ENCODE assay signal across 25 mouse cellular contexts in genomic region chr2:31891219-31891618, GRCm38 (mm10). TPM values are rescaled to one million over a fixed set of nuclear protein-coding genes. Genes with fewer than 3 reads are reported as not detected.
DNase-seq lines count a peak whose midpoint lies in the region; ATAC-seq lines count a peak whose summit lies in the region.
"Had no signal": no experiment of that assay in that cellular context is flagged by ENCODE, and none has a peak within 500 bp of the region (broad histone marks: within the 10 kb centered on the region; RNA-seq: fewer than 3 reads in every experiment).

No protein-coding gene starts in this region.

- 73% methylated on average over 2 of the region's 2 CpGs for WGBS in kidney, embryonic 14.5 days
- 85% methylated on average over 2 of the region's 2 CpGs for WGBS in midbrain, embryonic 11.5 days

- no peak overlapping the region for H3K4me2 ChIP-seq in kidney, embryonic 14.5 days (replicated peaks; ENCODE audit: low read depth, low read length)
- no peak overlapping the region for H3K4me2 ChIP-seq in midbrain, embryonic 11.5 days
- H3K4me2 ChIP-seq: embryonic facial prominence, embryonic 15.5 days; hindbrain, embryonic 14.5 days; limb, embryonic 15.5 days; liver, embryonic 15.5 days had no signal

- H3K4me1 ChIP-seq in kidney, embryonic 14.5 days (ENCODE audit: control insufficient read depth, insufficient read depth, low read length): peaks cover 40% of the 10 kb centered on the region
- 0 out of 2 replicates have a peak, but pooled peaks cover 5% of the 10 kb centered on the region for H3K4me1 ChIP-seq in midbrain, embryonic 11.5 days (ENCODE audit: control insufficient read depth, insufficient read depth, low read length)

- peak; percentile 42 for DNase-seq in adrenal gland, adult 2 months
- no peak for DNase-seq in adrenal gland, adult 8-10 months
- peak; percentile 47 for DNase-seq in kidney, adult 11 months
- peak; percentile 23 for DNase-seq in ovary, postnatal 36 days (ENCODE audit: low spot score)
- DNase-seq in ovary, adult 18-20 months (ENCODE audit: low spot score): no peak
- peak; percentile 30 for DNase-seq in testis, postnatal 14 days (ENCODE audit: low spot score)
- DNase-seq in midbrain, embryonic 11.5 days (ENCODE audit: low spot score, missing footprints): no peak
- DNase-seq: cerebellum, adult 9-11 months; gastrocnemius, postnatal 25 days; heart, adult 2 months; midbrain, embryonic 14.5 days; retina, postnatal 1 day; right cerebral cortex, postnatal 25 days; spleen, adult 18-20 months; thymus, postnatal 36 days had no signal

- H3K9me3 ChIP-seq in kidney, embryonic 14.5 days (ENCODE audit: control insufficient read depth, low read length): no peaks in the 10 kb centered on the region
- H3K9me3 ChIP-seq in midbrain, embryonic 11.5 days (ENCODE audit: control insufficient read depth, low read length): no peaks in the 10 kb centered on the region
- H3K9me3 ChIP-seq: embryonic facial prominence, embryonic 15.5 days; limb, embryonic 15.5 days; liver, embryonic 15.5 days; megakaryocyte, embryonic 14.5 days had no signal

- no peak for ATAC-seq in kidney, embryonic 14.5 days (ENCODE audit: low FRiP score, low TSS enrichment)
- ATAC-seq in midbrain, embryonic 11.5 days (ENCODE audit: low FRiP score): no peak
- ATAC-seq: forebrain, embryonic 14.5 days; inflammation-experienced regulatory T-cells, adult 6 months had no signal

- H3K36me3 ChIP-seq in kidney, embryonic 14.5 days (ENCODE audit: control insufficient read depth, insufficient read depth, low read length): no peaks in the 10 kb centered on the region
- no peaks in the 10 kb centered on the region for H3K36me3 ChIP-seq in midbrain, embryonic 11.5 days (ENCODE audit: control insufficient read depth, insufficient read depth, low read length)
- H3K36me3 ChIP-seq: embryonic facial prominence, embryonic 15.5 days; limb, embryonic 15.5 days; liver, embryonic 15.5 days had no signal

- H3K9ac ChIP-seq in kidney, embryonic 14.5 days (ENCODE audit: low read depth, low read length): no peak overlapping the region
- no peak overlapping the region for H3K9ac ChIP-seq in midbrain, embryonic 11.5 days (ENCODE audit: low read length)
- H3K9ac ChIP-seq: embryonic facial prominence, embryonic 15.5 days; hindbrain, embryonic 14.5 days; limb, embryonic 15.5 days; liver, embryonic 15.5 days had no signal

- H3K27me3 ChIP-seq in kidney, embryonic 14.5 days (ENCODE audit: control insufficient read depth, insufficient read depth, low read length): peaks cover 28% of the 10 kb centered on the region
- H3K27me3 ChIP-seq in midbrain, embryonic 11.5 days (ENCODE audit: control insufficient read depth, insufficient read depth, low read length): peaks cover 18% of the 10 kb centered on the region

- H3K27ac ChIP-seq in kidney, embryonic 14.5 days (ENCODE audit: low read depth, low read length): no peak overlapping the region
- H3K27ac ChIP-seq in midbrain, embryonic 11.5 days (ENCODE audit: low read depth, low read length): no peak overlapping the region
- H3K27ac ChIP-seq: embryonic facial prominence, embryonic 15.5 days; heart, adult 2 months; hindbrain, embryonic 14.5 days; limb, embryonic 15.5 days; liver, embryonic 15.5 days had no signal

- H3K4me3 ChIP-seq in kidney, embryonic 14.5 days (ENCODE audit: low read length): no peak overlapping the region
- no peak overlapping the region for H3K4me3 ChIP-seq in midbrain, embryonic 11.5 days (ENCODE audit: low read depth, low read length)
- H3K4me3 ChIP-seq: embryonic facial prominence, embryonic 15.5 days; heart, adult 2 months; limb, embryonic 15.5 days; liver, embryonic 15.5 days; megakaryocyte, embryonic 14.5 days had no signal

RNA-seq across cellular contexts. Expression of gene Lamc3, which starts 4.1 kb away (rescaled TPM):
- total RNA-seq in adrenal gland, adult 2 months (2021): 10 to 100 TPM; 12.2 to 17.1 TPM
- polyA plus RNA-seq in adrenal gland, adult 2 months (2012; rRNA removed): 23.4 and 25.0 TPM in 2 replicates
- 10 to 100 TPM; 18.8 to 22.1 (median 20.7) TPM for total RNA-seq in adrenal gland, adult 8-10 months (2022)
- 2.0 and 3.6 TPM in 2 replicates for polyA plus RNA-seq in kidney, embryonic 14.5 days (2014; fragmentation: Nextera tagmentation; extraction: Ambion mirVana)
- polyA plus RNA-seq in midbrain, embryonic 11.5 days (2014; fragmentation: Nextera tagmentation; extraction: Ambion mirVana): 7.7 and 9.6 TPM in 2 replicates
- polyA plus RNA-seq: inflammation-experienced regulatory T-cells, adult 6 months; liver, embryonic 15.5 days had no signal

RNA-seq across cellular contexts. Expression of gene Fibcd1, which starts 45.4 kb away (rescaled TPM):
- not detected for total RNA-seq in adrenal gland, adult 2 months (2021)
- 0.06 and 0.07 TPM in 2 replicates for polyA plus RNA-seq in adrenal gland, adult 2 months (2012; rRNA removed)
- under 1 TPM; 0.09 to 0.13 (median 0.11) TPM for total RNA-seq in adrenal gland, adult 8-10 months (2022)
- polyA plus RNA-seq in kidney, embryonic 14.5 days (2014; fragmentation: Nextera tagmentation; extraction: Ambion mirVana): 1.1 TPM in 2 replicates
- polyA plus RNA-seq in midbrain, embryonic 11.5 days (2014; fragmentation: Nextera tagmentation; extraction: Ambion mirVana): 0.83 and 1.7 TPM in 2 replicates
- total RNA-seq: common myeloid progenitor, adult 5-6 weeks; gastrocnemius, postnatal 25 days; heart, adult 2 months; heart, postnatal 25 days had no signal
- polyA plus RNA-seq: heart, adult 2 months; liver, embryonic 15.5 days had no signal

RNA-seq across cellular contexts. Expression of gene Aif1l, which starts 58.7 kb away (rescaled TPM):
- total RNA-seq in adrenal gland, adult 2 months (2021): 10 to 100 TPM; 20.7 to 81.0 TPM
- 16.2 and 16.3 TPM in 2 replicates for polyA plus RNA-seq in adrenal gland, adult 2 months (2012; rRNA removed)
- total RNA-seq in adrenal gland, adult 8-10 months (2022): 10 to 100 TPM; 69.5 to 91.7 (median 75.3) TPM
- polyA plus RNA-seq in kidney, embryonic 14.5 days (2014; fragmentation: Nextera tagmentation; extraction: Ambion mirVana): 55.8 and 72.1 TPM in 2 replicates
- polyA plus RNA-seq in midbrain, embryonic 11.5 days (2014; fragmentation: Nextera tagmentation; extraction: Ambion mirVana): 65.0 and 65.7 TPM in 2 replicates

Comparison
In these comparisons a context has a peak if more than half of its experiments do, and no peak if none do; other contexts are left out.
1. DNase-seq: peak in adrenal gland, adult 2 months (single experiment), kidney, adult 11 months (single experiment), ovary, postnatal 36 days (single experiment) and testis, postnatal 14 days (single experiment); none in adrenal gland, adult 8-10 months (single experiment), ovary, adult 18-20 months (single experiment) and midbrain, embryonic 11.5 days (single experiment).